Mouse (Mus musculus): ENCODE measurements around the gene Mfap3l. TPM values are rescaled to one million over a fixed set of nuclear protein-coding genes. Genes with fewer than 3 reads are reported as not detected.
"Not testable (repeated sequence)": the region's sequence is repeated elsewhere in the genome, so short reads cannot be mapped to it uniquely, and the experiment has no call there.

Mfap3l gene
- 3.7 and 4.0 TPM in 2 replicates for polyA plus RNA-seq (2015; fragmentation: Nextera tagmentation; extraction: Ambion mirVana)

GRCm38 (mm10) chr8:60632250-60632932 lies at the start of gene Mfap3l:
Mfap3l (plus strand) TSS chr8:60632827.
- Histone ChIP-seq H3K9me3 (ENCODE audit: low read length) (no peaks in the 10 kb centered on the region), H3K4me2 (replicated peaks; ENCODE audit: low read depth, low read length) (peak within 1 kb of the TSS; percentile 93), H3K4me1 (ENCODE audit: insufficient read depth, low read depth, low read length) (0 out of 2 replicates have a peak, but pooled peaks cover 3% of the 10 kb centered on the region), H3K27ac (ENCODE audit: low read length) (peak within 1 kb of the TSS; percentile 71), H3K27me3 (replicated peaks; ENCODE audit: insufficient read depth, low read length) (no peaks in the 10 kb centered on the region), H3K36me3 (ENCODE audit: insufficient read depth, low read length) (no peaks in the 10 kb centered on the region), H3K9ac (replicated peaks; ENCODE audit: low read depth) (0 out of 2 replicates have a peak within 1 kb of the TSS, but pooled peaks have one; percentile 29), H3K4me3 (ENCODE audit: low read depth, low read length) (peak within 1 kb of the TSS; percentile 60)
- DNase-seq (ENCODE audit: low spot score) (peak; percentile 95), ATAC-seq (peak; percentile 98)
- TF ChIP-seq CTCF (IDR thresholded peaks at IDR 0.05): 0 out of 2 replicates have a peak, but pooled peaks have one; percentile 3
- no peak for TF ChIP-seq EP300 (IDR thresholded peaks at IDR 0.05)
- WGBS: 1% methylated on average over 58 of the region's 60 CpGs

GRCm38 (mm10) chr8:60583369-60583768 lies 49.3 kb upstream of the Mfap3l start:
- no peak for DNase-seq (ENCODE audit: low spot score)
- no peak overlapping the region for H3K4me2 ChIP-seq (replicated peaks; ENCODE audit: low read depth, low read length)
- WGBS: 71% methylated on average over 2 of the region's 2 CpGs
- H3K27ac ChIP-seq (ENCODE audit: low read length): no peak overlapping the region
- H3K4me1 ChIP-seq (ENCODE audit: insufficient read depth, low read depth, low read length): no peaks in the 10 kb centered on the region
- H3K27me3 ChIP-seq (replicated peaks; ENCODE audit: insufficient read depth, low read length): no peaks in the 10 kb centered on the region
- H3K9ac ChIP-seq (replicated peaks; ENCODE audit: low read depth): no peak overlapping the region
- no peaks in the 10 kb centered on the region for H3K36me3 ChIP-seq (ENCODE audit: insufficient read depth, low read length)
- no peak for ATAC-seq
- TF ChIP-seq EP300 (IDR thresholded peaks at IDR 0.05) (no peak), CTCF (IDR thresholded peaks at IDR 0.05) (no peak)
- no peak overlapping the region for H3K4me3 ChIP-seq (ENCODE audit: low read depth, low read length)
- H3K9me3 ChIP-seq (ENCODE audit: low read length): no peaks in the 10 kb centered on the region

- H3K27ac ChIP-seq (ENCODE audit: low read length); DNase-seq (ENCODE audit: low spot score); H3K36me3 ChIP-seq (ENCODE audit: insufficient read depth, low read length); H3K27me3 ChIP-seq (replicated peaks; ENCODE audit: insufficient read depth, low read length); H3K9ac ChIP-seq (replicated peaks; ENCODE audit: low read depth); ATAC-seq; H3K4me2 ChIP-seq (replicated peaks; ENCODE audit: low read depth, low read length); H3K4me1 ChIP-seq (ENCODE audit: insufficient read depth, low read depth, low read length); H3K4me3 ChIP-seq (ENCODE audit: low read depth, low read length); H3K9me3 ChIP-seq (ENCODE audit: low read length): not testable (repeated sequence)
- 83% methylated on average over 29 of the region's 29 CpGs for WGBS
Observed at GRCm38 (mm10) chr8:60591352-60592105, 41.1 kb upstream of the Mfap3l start.

GRCm38 (mm10) chr8:60594761-60595160 lies 37.9 kb upstream of the Mfap3l start:
- H3K9ac ChIP-seq (replicated peaks; ENCODE audit: low read depth): no peak overlapping the region
- no peak overlapping the region for H3K4me3 ChIP-seq (ENCODE audit: low read depth, low read length)
- ATAC-seq: no peak
- no peaks in the 10 kb centered on the region for H3K36me3 ChIP-seq (ENCODE audit: insufficient read depth, low read length)
- no peaks in the 10 kb centered on the region for H3K9me3 ChIP-seq (ENCODE audit: low read length)
- no peak overlapping the region for H3K27ac ChIP-seq (ENCODE audit: low read length)
- DNase-seq (ENCODE audit: low spot score): no peak
- 67% methylated on average over 3 of the region's 3 CpGs for WGBS
- H3K4me2 ChIP-seq (replicated peaks; ENCODE audit: low read depth, low read length): no peak overlapping the region
- TF ChIP-seq EP300 (IDR thresholded peaks at IDR 0.05): no peak
- TF ChIP-seq CTCF (IDR thresholded peaks at IDR 0.05): peak; percentile 58
- H3K27me3 ChIP-seq (replicated peaks; ENCODE audit: insufficient read depth, low read length): no peaks in the 10 kb centered on the region
- no peaks in the 10 kb centered on the region for H3K4me1 ChIP-seq (ENCODE audit: insufficient read depth, low read depth, low read length)

GRCm38 (mm10) chr8:60611580-60612111 lies 21.0 kb upstream of the Mfap3l start:
- no peaks in the 10 kb centered on the region for H3K36me3 ChIP-seq (ENCODE audit: insufficient read depth, low read length)
- H3K27ac ChIP-seq (ENCODE audit: low read length): no peak overlapping the region
- no peak overlapping the region for H3K4me3 ChIP-seq (ENCODE audit: low read depth, low read length)
- no peak overlapping the region for H3K9ac ChIP-seq (replicated peaks; ENCODE audit: low read depth)
- no peaks in the 10 kb centered on the region for H3K4me1 ChIP-seq (ENCODE audit: insufficient read depth, low read depth, low read length)
- no peak for DNase-seq (ENCODE audit: low spot score)
- no peak for TF ChIP-seq CTCF (IDR thresholded peaks at IDR 0.05)
- TF ChIP-seq EP300 (IDR thresholded peaks at IDR 0.05): no peak
- no peaks in the 10 kb centered on the region for H3K9me3 ChIP-seq (ENCODE audit: low read length)
- ATAC-seq: no peak
- no peaks in the 10 kb centered on the region for H3K27me3 ChIP-seq (replicated peaks; ENCODE audit: insufficient read depth, low read length)
- no peak overlapping the region for H3K4me2 ChIP-seq (replicated peaks; ENCODE audit: low read depth, low read length)

- DNase-seq (ENCODE audit: low spot score) (peak; percentile 63), ATAC-seq (0 out of 2 replicates have a peak, but pooled peaks have one; percentile 11)
- Histone ChIP-seq H3K4me2 (replicated peaks; ENCODE audit: low read depth, low read length) (no peak overlapping the region), H3K4me1 (ENCODE audit: insufficient read depth, low read depth, low read length) (no peaks in the 10 kb centered on the region), H3K4me3 (ENCODE audit: low read depth, low read length) (no peak overlapping the region), H3K9me3 (ENCODE audit: low read length) (no peaks in the 10 kb centered on the region), H3K9ac (replicated peaks; ENCODE audit: low read depth) (no peak overlapping the region), H3K27me3 (replicated peaks; ENCODE audit: insufficient read depth, low read length) (no peaks in the 10 kb centered on the region), H3K36me3 (ENCODE audit: insufficient read depth, low read length) (no peaks in the 10 kb centered on the region), H3K27ac (ENCODE audit: low read length) (no peak overlapping the region)
- TF ChIP-seq CTCF (IDR thresholded peaks at IDR 0.05): peak; percentile 70
- no peak for TF ChIP-seq EP300 (IDR thresholded peaks at IDR 0.05)
- 26% methylated on average over 2 of the region's 2 CpGs for WGBS
Observed at GRCm38 (mm10) chr8:60616928-60617327, 15.7 kb upstream of the Mfap3l start.
